Mouse (Mus musculus) embryonic facial prominence, embryonic 12.5 days (tissue): ENCODE measurements around the gene Sct. TPM values are rescaled to one million over a fixed set of nuclear protein-coding genes. Genes with fewer than 3 reads are reported as not detected.

Experiments
- ATAC-seq: fragments of 200-750 bp; cut with Nextera tagmentation; 2 replicates; pipeline ENCODE4 v1.8.0; 2017; ENCODE audit not compliant: insufficient number of reproducible peaks, insufficient read depth, low FRiP score, low TSS enrichment
- H3K27ac ChIP-seq: fragments of 300-500 bp; sonication (generic); 2 replicates; pipeline ENCODE4 v1.5.1; 2016; ENCODE audit warnings: mild to moderate bottlenecking
- H3K27me3 ChIP-seq: fragments of 300-500 bp; sonication (generic); 2 replicates; pipeline ENCODE4 v1.6.1; 2016; ENCODE audit warnings: mild to moderate bottlenecking, moderate library complexity
- H3K36me3 ChIP-seq: fragments of 300-500 bp; sonication (generic); 2 replicates; pipeline ENCODE4 v1.6.1; 2016; ENCODE audit warnings: mild to moderate bottlenecking
- H3K4me1 ChIP-seq: fragments of 300-500 bp; sonication (generic); 2 replicates; pipeline ENCODE4 v1.6.1; 2016
- H3K4me2 ChIP-seq: fragments of 300-500 bp; sonication (generic); replicated peaks from 2 replicates; pipeline ENCODE4 v1.6.1; 2016; ENCODE audit warnings: mild to moderate bottlenecking, moderate library complexity
- H3K4me3 ChIP-seq: fragments of 300-500 bp; sonication (generic); 2 replicates; pipeline ENCODE4 v1.5.1; 2016; ENCODE audit warnings: mild to moderate bottlenecking
- H3K9ac ChIP-seq: fragments of 300-500 bp; sonication (generic); 2 replicates; pipeline ENCODE4 v1.6.1; 2016; ENCODE audit warnings: mild to moderate bottlenecking, moderate library complexity
- H3K9me3 ChIP-seq: fragments of 300-500 bp; sonication (generic); 2 replicates; pipeline ENCODE4 v1.6.1; 2016; ENCODE audit warnings: mild to moderate bottlenecking, moderate library complexity
- WGBS: fragments of 180-500 bp; shearing (Covaris S2); methylation state at CpG from one replicate; pipeline ENCODE4 v1.1.7; 2016; 5-methylcytosine and 5-hydroxymethylcytosine counted together
- polyA plus RNA-seq: library from polyadenylated mRNA; unstranded; fragments of >200 nt; fragmentation: Nextera tagmentation; extraction: Ambion mirVana; gene quantifications from 2 replicates; pipeline ENCODE4 v1.2.1, GENCODE M21; 2016

Gene Sct
- polyA plus RNA-seq, 1 experiment from 2014 or later, result 5.0 TPM

DNA sequence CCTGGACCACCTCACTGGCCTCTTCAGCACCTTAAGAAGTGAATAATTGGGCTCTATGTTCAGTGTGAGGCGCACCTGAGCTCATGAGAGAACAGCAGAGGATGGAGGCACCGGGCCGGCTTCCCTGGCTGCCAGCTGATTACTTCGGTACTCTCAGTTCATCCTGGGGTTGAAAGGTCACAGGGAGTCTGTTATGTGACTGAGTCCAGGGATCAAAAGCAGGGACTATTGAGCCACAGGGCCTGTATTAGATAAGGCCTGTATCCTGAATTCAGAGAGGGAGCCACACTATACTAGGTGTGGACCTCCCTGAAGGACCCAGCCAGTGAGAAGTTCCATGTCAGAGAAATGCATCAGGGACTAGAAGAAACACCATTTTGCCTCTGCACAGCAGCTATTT, 25.6 kb upstream of the Sct start:
- Histone ChIP-seq H3K4me3 (no peak overlapping the region), H3K9ac (no peak overlapping the region), H3K27me3 (no peaks in the 10 kb centered on the region), H3K9me3 (no peaks in the 10 kb centered on the region), H3K27ac (no peak overlapping the region), H3K4me1 (no peaks in the 10 kb centered on the region), H3K36me3 (peaks cover 91% of the 10 kb centered on the region), H3K4me2 (no peak overlapping the region)
- 87% methylated on average over 4 of the region's 4 CpGs for WGBS
- no peak for ATAC-seq

DNA sequence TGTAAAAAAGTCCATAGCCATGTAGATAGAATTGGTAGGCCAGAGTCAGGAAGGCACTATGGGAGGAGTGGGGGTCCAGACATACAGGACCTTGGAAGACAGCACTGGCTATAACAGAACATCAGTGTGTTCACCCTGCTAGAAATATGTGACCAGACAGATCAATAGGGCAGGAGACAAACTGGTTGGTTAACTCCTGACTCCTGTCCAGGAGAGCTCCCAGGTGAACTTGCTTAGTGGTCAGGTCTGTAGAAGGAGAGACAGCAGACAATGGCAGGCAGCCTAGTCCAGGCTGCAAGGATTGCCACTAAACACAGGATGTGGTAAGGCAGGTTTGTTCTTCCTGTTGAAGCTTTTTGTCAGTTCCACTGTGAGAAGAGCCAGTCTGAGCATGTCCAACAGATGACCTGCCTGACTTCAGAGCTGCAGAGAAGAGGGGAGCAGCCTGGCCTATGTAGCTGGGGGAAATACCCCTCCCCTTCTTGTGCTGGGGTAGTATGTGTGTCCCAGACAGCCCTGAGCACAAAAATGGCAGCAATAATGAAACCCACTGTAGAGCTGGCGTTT, 23.9 kb upstream of the Sct start:
- Histone ChIP-seq H3K4me3 (no peak overlapping the region), H3K36me3 (peaks cover 87% of the 10 kb centered on the region), H3K27ac (no peak overlapping the region), H3K27me3 (no peaks in the 10 kb centered on the region), H3K4me2 (no peak overlapping the region), H3K9ac (no peak overlapping the region), H3K9me3 (no peaks in the 10 kb centered on the region), H3K4me1 (no peaks in the 10 kb centered on the region)
- ATAC-seq, result no peak
- WGBS, result 65% methylated on average over 1 of the region's 1 CpGs

DNA sequence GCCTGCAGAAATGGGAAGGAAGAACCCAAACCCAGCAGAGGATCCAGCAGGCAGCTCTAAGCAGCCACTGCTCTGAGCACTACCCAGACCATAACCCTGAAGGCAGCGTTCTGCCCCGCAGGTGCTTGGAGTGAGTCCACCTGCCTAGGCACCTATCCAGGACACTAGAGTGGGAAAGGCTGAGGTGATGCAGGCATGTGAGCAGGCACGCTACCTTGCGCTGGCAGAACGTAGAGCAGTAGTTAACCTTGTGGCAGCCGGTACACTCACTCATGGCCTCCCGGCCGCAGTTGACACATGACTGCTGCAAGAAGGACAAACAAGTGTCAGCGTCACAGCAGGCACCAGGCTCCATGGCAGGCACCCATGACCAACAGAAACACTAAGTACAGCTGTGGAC, 22.5 kb upstream of the Sct start:
- peaks cover 83% of the 10 kb centered on the region for H3K36me3 ChIP-seq
- 94% methylated on average over 9 of the region's 9 CpGs for WGBS

DNA sequence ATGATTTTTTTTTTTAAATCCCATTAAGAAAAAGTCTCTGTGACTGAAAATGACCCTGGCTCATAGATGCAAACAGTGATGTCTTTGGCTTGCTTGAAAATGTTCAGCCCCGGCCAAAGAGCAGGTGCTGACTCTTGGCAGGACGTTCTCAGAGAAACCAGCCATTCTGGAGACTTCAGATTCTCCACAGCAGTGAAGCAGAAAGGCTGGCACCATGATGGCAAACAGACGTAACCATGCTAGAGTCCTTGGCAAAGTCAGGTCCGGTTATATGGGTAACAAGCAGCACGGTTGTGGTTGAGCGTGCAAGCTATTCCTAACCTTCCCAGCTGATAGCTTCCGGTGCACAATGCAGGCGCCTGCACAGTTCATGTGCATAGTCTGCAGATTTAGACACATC, 20.2 kb upstream of the Sct start:
- WGBS, result 95% methylated on average over 8 of the region's 8 CpGs
- no peak overlapping the region for H3K4me2 ChIP-seq
- H3K27ac ChIP-seq, result no peak overlapping the region
- ATAC-seq, result no peak
- no peaks in the 10 kb centered on the region for H3K9me3 ChIP-seq
- H3K4me1 ChIP-seq, result peaks cover 8% of the 10 kb centered on the region
- peaks cover 61% of the 10 kb centered on the region for H3K36me3 ChIP-seq
- H3K9ac ChIP-seq, result no peak overlapping the region
- H3K27me3 ChIP-seq, result peaks cover 20% of the 10 kb centered on the region
- H3K4me3 ChIP-seq, result no peak overlapping the region

More for the DNA sequence above, 22.5 kb upstream of the Sct start:
- Histone ChIP-seq H3K27me3 (no peaks in the 10 kb centered on the region), H3K4me2 (no peak overlapping the region), H3K9me3 (no peaks in the 10 kb centered on the region), H3K4me1 (no peaks in the 10 kb centered on the region), H3K9ac (no peak overlapping the region), H3K27ac (no peak overlapping the region), H3K4me3 (no peak overlapping the region)
- ATAC-seq, result no peak

DNA sequence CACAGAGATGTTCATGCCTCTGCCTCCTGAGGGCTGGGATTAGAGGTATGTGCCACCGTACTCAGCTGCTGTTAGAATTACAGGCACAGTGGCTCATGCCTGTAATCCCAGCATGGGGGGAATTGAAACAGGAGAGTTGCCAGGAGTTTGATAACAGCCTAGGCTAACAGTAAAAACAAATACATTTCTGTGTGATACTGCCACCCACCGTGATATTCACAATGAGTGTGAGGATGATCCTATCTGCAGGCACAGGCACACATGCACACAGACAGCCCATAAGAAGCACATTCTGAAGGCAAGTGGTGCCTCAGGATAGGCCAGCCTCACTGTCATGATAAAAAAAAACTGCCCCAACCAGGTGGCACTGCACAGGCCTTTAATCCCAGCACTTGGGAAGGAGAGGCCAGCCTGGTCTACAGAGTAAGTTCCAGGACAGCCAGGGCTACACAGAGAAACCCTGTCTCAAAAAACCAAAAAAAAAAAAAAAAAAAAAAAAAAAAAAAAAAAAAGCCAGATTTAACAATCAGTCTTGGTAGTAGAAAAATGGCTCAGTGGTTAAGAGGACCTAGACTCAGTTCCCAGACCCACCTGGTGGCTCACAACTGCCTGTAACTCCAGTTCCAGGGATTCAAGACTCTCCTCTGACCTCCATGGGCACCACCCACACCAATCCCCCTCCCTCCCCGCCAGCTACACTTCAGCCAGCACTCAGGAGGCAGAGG, 19.2 kb upstream of the Sct start:
- no peak overlapping the region for H3K4me2 ChIP-seq
- H3K27ac ChIP-seq, result no peak overlapping the region
- WGBS, result 87% methylated on average over 3 of the region's 3 CpGs
- H3K9ac ChIP-seq, result no peak overlapping the region
- no peak overlapping the region for H3K4me3 ChIP-seq
- no peaks in the 10 kb centered on the region for H3K9me3 ChIP-seq
- H3K4me1 ChIP-seq, result peaks cover 19% of the 10 kb centered on the region
- ATAC-seq, result no peak
- peaks cover 52% of the 10 kb centered on the region for H3K36me3 ChIP-seq
- H3K27me3 ChIP-seq, result peaks cover 31% of the 10 kb centered on the region

DNA sequence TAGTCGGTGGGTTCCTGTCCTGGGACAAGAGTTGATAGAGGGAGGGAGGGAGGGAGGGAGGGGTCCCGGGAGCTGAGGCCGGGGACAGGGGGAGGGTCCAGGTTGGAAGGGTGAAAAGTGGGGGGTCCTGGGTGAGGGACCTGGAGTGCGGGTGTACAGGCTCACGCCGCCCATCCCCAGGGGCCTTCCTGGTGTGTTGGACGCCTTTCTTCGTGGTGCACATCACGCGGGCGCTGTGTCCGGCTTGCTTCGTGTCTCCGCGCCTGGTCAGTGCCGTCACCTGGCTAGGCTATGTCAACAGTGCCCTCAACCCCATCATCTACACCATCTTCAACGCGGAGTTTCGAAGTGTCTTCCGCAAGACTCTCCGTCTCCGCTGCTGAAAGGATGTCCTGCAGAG, 15.5 kb upstream of the Sct start:
- Histone ChIP-seq H3K9me3 (no peaks in the 10 kb centered on the region), H3K9ac (peak overlapping the region; percentile 59; the same call in 1 of the 2 replicates), H3K36me3 (0 out of 2 replicates have a peak, but pooled peaks cover 19% of the 10 kb centered on the region), H3K27me3 (peaks cover 57% of the 10 kb centered on the region), H3K4me2 (peak overlapping the region; percentile 96), H3K4me3 (peak overlapping the region; percentile 42), H3K27ac (no peak overlapping the region), H3K4me1 (peaks cover 30% of the 10 kb centered on the region)
- 8% methylated on average over 21 of the region's 22 CpGs for WGBS
- ATAC-seq, result no peak

DNA sequence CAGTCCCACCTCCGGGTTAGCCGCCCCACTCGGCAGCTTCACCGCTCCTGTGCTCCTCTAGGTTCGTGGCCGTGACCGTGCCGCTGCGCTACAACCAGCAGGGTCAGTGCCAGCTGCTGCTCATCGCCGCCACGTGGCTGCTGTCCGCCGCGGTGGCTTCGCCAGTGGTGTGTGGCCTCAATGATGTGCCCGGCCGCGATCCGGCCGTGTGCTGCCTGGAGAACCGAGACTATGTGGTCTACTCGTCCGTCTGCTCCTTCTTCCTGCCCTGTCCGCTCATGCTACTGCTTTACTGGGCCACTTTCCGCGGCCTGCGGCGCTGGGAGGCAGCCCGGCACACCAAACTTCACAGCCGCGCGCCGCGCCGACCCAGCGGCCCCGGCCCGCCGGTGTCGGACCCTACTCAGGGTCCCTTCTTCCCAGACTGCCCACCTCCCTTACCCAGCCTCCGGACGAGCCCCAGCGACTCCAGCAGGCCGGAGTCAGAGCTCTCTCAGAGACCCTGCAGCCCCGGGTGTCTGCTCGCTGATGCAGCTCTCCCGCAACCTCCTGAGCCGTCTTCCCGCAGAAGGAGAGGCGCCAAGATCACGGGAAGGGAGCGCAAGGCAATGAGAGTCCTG, 15.0 kb upstream of the Sct start:
- no peak for ATAC-seq
- under 1% methylated on average over 53 of the region's 53 CpGs for WGBS
- Histone ChIP-seq H3K9ac (peak overlapping the region; percentile 59), H3K9me3 (no peaks in the 10 kb centered on the region), H3K36me3 (0 out of 2 replicates have a peak, but pooled peaks cover 15% of the 10 kb centered on the region), H3K27me3 (peaks cover 57% of the 10 kb centered on the region), H3K4me2 (peak overlapping the region; percentile 96), H3K4me3 (peak overlapping the region; percentile 42), H3K27ac (no peak overlapping the region), H3K4me1 (peaks cover 30% of the 10 kb centered on the region)

DNA sequence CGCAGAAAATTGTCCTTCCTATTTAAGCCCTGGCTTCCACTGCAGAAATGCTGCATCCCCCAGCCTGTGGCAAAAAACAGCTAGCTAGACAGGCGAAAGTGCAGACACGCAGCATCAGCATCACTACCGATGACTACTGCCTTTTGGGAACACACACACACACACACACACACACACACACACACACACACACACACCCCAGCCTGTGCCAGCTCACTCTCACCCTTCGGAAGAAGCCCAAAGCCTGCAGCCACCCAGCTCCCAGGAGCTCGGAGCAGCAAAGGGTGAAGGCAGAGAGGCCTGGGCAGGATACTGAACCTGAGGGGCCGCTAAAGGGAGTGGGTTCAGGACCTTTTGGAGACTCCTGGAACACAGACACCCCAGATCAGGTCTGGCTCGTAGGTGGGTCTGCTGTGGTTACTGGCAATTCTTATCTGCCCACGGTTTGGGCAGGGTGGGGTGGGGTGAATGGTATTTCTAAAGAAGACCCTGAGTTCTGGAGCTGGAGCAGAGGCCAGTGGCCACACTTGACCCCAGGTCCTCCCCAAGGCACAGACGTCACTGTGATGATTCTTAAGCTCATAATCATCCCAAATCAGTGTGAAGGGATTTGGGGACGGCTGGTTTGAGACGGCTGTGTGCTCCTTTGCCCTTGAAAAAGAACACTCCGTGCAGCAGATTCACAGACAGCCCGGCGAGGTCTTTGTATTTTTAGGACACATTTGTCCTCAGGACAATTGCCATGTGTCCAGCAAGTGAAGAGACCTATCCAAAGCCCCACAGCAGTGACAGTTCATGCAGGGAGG, 13.9 kb upstream of the Sct start:
- peaks cover 30% of the 10 kb centered on the region for H3K4me1 ChIP-seq
- peak overlapping the region; percentile 65; the same call in 1 of the 2 replicates for H3K9ac ChIP-seq
- H3K36me3 ChIP-seq, result 0 out of 2 replicates have a peak, but pooled peaks cover 9% of the 10 kb centered on the region
- peak overlapping the region; percentile 96 for H3K4me2 ChIP-seq
- peak overlapping the region; percentile 54 for H3K4me3 ChIP-seq
- H3K27me3 ChIP-seq, result peaks cover 57% of the 10 kb centered on the region
- 26% methylated on average over 15 of the region's 15 CpGs for WGBS
- H3K27ac ChIP-seq, result no peak overlapping the region
- ATAC-seq, result no peak
- no peaks in the 10 kb centered on the region for H3K9me3 ChIP-seq

DNA sequence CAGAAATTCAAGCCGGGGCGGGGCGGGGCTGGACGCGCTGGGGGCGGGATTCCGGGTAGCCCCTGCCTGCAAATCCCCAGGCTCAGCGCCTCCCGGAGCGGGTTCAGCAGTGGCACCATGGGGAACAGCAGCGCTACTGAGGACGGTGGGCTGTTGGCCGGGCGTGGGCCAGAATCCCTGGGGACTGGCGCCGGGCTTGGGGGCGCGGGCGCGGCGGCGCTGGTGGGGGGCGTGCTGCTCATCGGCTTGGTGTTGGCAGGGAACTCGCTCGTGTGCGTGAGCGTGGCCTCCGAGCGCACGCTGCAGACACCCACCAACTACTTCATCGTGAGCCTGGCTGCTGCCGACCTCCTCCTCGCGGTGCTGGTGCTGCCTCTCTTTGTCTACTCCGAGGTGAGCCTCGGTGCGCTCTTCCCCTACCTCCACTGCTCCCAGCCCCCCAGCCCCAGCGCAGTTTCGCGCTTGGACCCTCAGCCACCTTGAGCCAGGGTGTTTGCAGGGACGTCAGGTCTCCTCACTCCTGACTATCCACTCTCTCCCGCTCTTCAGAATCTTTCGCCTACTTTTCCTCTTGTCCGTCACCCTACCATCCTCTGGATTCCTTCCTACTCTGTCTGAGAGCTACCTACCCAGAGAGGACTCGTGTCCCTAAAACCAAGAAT, 13.1 kb upstream of the Sct start, which contains the start of gene Drd4:
Drd4 (plus strand) TSS at position 86 of the 662 bp plus-strand sequence.
- H3K4me3 ChIP-seq, result peak within 1 kb of the TSS; percentile 54
- no peaks in the 10 kb centered on the region for H3K9me3 ChIP-seq
- H3K27me3 ChIP-seq, result peaks cover 57% of the 10 kb centered on the region
- no peak; the same call in 1 of the 2 replicates for ATAC-seq
- H3K36me3 ChIP-seq, result 0 out of 2 replicates have a peak, but pooled peaks cover 3% of the 10 kb centered on the region
- H3K4me2 ChIP-seq, result peak within 1 kb of the TSS; percentile 96
- H3K27ac ChIP-seq, result no peak within 1 kb of the TSS
- H3K4me1 ChIP-seq, result peaks cover 30% of the 10 kb centered on the region
- H3K9ac ChIP-seq, result peak within 1 kb of the TSS; percentile 65
- 2% methylated on average over 45 of the region's 46 CpGs for WGBS

DNA sequence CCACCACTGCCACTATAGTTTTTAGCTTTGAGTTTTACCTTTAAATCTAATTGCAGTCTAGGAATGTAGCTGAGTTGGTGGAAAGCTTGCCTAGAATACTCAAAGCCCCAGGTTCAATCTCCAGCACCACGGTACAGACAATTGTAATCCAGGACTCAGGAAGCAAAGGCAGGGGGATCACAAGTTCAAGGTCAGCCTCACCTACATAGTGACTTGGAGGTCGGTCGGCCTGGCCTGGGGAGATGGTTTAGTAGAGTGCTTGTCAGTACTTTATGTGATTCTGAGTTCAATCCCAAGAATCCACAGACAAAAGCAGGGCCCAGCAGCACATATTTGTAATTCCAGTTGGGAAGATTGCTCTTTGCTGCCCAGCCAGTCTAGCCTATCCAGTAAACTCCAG, 9.1 kb upstream of the Sct start:
- WGBS, result 82% methylated on average over 3 of the region's 3 CpGs
- Histone ChIP-seq H3K4me3 (no peak overlapping the region), H3K27me3 (peaks cover 26% of the 10 kb centered on the region), H3K9me3 (no peaks in the 10 kb centered on the region), H3K4me2 (no peak overlapping the region), H3K36me3 (no peaks in the 10 kb centered on the region), H3K27ac (no peak overlapping the region), H3K4me1 (peaks cover 10% of the 10 kb centered on the region; the same call in 1 of the 2 replicates), H3K9ac (no peak overlapping the region)
- no peak for ATAC-seq

DNA sequence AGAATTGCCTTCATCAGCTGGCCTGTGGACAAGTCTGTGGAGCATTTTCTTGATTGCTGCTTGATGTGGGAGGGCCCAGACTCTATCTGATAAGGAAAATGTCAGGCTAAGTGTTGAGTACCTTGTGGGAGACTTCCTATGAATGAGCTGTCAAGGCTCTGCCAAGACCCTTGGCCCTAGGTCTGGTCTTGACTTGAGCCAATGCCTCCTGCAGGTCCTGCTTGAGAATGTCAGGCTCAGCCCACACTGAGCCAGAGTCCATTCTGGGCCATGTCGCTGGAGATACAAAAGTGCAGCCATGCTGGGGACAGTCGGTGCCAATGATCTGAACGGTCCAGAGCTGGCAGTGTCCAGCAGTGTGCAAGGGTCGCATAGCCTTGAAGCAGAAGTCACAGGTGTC, 3.8 kb upstream of the Sct start:
- ATAC-seq, result no peak
- Histone ChIP-seq H3K27me3 (0 out of 2 replicates have a peak, but pooled peaks cover 11% of the 10 kb centered on the region), H3K9me3 (no peaks in the 10 kb centered on the region), H3K4me3 (no peak overlapping the region), H3K27ac (no peak overlapping the region), H3K36me3 (no peaks in the 10 kb centered on the region), H3K4me2 (no peak overlapping the region), H3K4me1 (0 out of 2 replicates have a peak, but pooled peaks cover 6% of the 10 kb centered on the region), H3K9ac (no peak overlapping the region)
- WGBS, result 88% methylated on average over 4 of the region's 4 CpGs
